Mouse (Mus musculus): Measurements from ENCODE around the gene Fbxl2.
"Not testable (repeated sequence)": the region's sequence is repeated elsewhere in the genome, so short reads cannot be mapped to it uniquely, and the experiment has no call there.

Fbxl2 gene

DNA sequence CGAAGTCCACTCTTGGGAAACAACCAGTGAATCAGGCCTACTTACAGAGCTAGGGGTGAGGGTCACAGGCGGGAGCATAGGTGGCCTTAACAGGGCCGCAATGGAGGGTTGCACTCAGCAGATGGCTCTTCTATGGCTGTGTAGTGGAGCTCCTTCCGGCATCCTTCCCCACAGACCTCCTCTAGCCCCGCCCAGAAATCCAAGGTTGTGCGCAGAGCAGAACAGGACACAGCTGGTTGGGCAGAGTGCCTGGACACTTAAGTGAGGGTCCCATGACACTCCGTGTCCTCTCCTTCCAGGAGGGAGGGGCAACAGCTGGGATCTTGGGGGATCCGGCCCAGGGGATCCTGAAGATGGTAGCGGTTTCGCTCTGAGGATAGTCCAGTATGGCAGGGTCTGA is at the start of gene Fbxl2:
Gene Fbxl2 (minus strand): TSS at position 164 of the 400 bp plus-strand sequence.
- DNase-seq: no peak

- no peak for DNase-seq
Observed at GRCm38 (mm10) chr9:114094854-114095253, 48.9 kb upstream of the Fbxl2 start.

DNA sequence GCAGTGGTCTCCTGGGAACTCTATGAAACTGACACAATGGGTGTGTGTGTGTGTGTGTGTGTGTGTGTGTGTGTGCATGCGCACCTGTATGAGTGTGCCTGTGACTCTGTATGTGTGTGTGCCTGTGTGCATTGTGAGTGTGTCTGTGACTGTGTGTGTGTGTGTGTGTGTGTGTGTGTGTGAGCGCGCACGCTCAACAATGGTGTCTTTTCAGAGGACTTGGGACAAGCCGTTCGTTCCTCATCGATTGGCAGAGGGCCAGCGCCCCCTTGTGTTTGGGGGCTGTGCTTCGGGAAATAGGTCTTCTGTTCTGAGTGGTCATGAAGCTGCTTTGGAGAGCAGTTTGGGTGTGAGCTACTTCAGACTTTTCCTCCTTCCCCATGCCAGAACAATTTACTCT is 46.2 kb upstream of the Fbxl2 start:
- DNase-seq: peak in 1 of 2 experiments; percentile 6

DNA sequence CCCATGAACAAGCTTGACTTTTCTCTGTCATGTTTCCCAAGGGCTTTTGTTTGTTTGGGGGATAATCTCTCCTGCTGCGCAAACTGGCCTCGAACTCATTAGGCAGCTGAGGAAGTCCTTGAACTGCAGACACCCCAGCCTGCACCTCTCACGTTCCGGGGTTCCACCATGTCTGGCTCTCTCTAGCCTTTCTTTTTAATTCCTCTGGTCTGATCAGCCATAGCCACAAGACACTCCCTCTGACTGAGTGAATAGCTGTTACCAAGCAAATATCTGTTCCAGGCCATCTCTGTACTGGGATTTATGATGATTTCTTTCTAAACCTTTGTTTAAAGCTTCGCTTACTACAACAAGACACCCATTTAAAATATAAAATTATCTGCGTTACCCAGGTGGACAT is 42.9 kb upstream of the Fbxl2 start:
- not testable (repeated sequence) for DNase-seq

GRCm38 (mm10) chr9:114087106-114087815 is 41.3 kb upstream of the Fbxl2 start:
- DNase-seq: no peak

- no peak for DNase-seq
Observed at GRCm38 (mm10) chr9:114086422-114086821, 40.4 kb upstream of the Fbxl2 start.

- no peak for DNase-seq
Observed at GRCm38 (mm10) chr9:114073681-114074080, 27.7 kb upstream of the Fbxl2 start.

DNA sequence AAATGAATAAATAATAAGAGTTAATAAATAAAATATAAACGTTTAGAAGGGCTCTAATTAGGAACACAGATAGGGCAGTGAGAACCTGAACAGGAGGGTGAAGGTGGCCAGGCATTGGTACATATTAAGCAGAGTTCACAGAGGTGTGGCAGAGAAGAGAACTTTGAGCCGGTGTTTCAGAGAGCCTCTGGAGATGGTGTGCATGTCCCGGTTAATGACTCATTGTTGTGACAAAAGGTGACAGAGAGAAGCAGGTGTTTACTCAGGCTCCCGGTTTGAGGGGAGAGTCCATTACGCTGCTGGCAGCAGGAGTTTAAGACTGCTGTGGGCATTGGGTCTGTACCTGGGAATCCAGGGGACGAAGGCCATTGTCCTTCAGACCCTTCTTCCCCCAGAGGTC is 23.4 kb upstream of the Fbxl2 start:
- no peak for DNase-seq

GRCm38 (mm10) chr9:114068494-114069053 is 22.6 kb upstream of the Fbxl2 start:
- DNase-seq: no peak

- DNase-seq: no peak
Observed at GRCm38 (mm10) chr9:114057090-114057796, 11.3 kb upstream of the Fbxl2 start, which contains the start of gene Susd5. Gene Susd5, plus strand, starts transcription at chr9:114057140.

- no peak for DNase-seq
Observed at GRCm38 (mm10) chr9:114052866-114053265, 6.9 kb upstream of the Fbxl2 start.

DNA sequence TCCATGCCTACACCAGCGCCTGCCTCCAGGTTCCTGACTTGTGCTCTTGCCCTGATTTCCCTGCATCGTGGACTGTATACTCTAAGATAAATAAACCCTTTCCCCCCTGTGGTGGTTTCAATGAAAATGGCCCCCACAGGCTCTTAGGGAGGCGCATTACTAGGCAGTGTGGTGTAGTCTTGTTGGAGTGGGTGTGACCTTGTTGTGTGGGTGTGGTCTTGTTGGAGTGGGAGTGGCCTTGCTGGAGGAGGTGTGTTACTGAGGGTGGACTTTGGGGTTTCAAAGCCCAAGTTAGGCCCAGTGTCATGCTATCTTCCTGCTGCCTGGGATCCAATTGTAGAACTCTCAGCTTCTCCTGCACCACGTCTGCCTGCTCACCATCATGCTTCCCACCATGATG is 6.0 kb upstream of the Fbxl2 start:
- no peak for DNase-seq

DNA sequence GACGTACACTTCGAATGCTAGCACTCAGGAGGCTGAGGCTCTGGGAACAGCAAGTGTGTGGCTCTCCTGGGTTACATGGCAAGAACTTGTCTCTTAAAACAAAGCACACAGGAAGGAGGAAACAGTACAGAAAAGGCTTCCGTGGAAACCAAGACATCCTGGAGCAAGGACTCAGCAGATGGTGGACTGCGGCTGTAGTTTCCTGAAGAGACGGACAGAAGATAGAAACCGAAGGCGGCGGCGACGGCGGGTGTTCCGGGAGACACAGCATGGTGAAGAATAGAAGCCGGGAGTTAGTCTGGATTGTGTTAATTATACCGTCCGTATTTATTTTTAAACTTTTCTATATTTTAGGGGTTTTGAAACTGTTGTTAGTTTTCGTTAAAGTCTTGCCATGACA is 4.8 kb upstream of the Fbxl2 start:
- no peak for DNase-seq

GRCm38 (mm10) chr9:114050106-114050505 is 4.1 kb upstream of the Fbxl2 start:
- no peak for DNase-seq

DNA sequence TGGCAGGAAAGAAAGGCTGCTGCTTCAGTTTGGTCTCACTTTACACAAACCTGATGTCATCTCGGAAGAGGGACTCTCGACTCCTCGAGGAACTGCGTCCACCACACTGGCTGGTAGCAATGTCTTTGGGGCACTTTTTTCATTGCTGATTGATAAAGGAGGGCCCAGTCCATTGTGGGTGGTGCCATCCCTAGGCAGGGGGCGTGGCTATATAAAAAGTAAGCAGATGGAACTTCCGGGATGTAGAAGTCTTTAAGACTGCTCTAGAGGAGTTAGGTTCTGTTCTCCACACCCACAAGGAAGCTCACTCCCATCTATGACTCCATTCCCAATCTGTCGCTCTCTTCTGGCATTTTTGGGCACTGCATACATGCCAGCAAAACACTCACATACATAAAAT is 685 bp upstream of the Fbxl2 start:
- no peak for DNase-seq

DNA sequence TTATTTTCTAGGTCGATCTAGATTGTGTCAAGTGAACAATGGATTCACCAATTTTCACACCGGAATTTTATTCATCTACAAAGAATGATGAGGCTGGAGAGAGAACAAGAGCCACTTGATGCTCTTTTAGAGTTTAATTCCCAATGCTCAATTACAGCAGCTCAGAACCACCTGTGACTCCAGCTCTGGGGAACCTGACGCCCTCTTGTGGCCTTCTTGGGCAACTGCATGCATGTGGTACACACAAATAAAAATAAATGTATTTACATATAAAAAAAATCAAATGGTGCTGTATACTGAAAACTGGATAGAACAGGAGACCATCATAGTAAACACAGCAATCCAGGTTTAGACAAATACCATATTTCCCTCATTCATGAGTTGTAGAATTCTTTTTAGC is 1.5 kb downstream of the Fbxl2 start:
- DNase-seq: no peak

GRCm38 (mm10) chr9:114042490-114042889 is 3.5 kb downstream of the Fbxl2 start:
- no peak for DNase-seq

DNA sequence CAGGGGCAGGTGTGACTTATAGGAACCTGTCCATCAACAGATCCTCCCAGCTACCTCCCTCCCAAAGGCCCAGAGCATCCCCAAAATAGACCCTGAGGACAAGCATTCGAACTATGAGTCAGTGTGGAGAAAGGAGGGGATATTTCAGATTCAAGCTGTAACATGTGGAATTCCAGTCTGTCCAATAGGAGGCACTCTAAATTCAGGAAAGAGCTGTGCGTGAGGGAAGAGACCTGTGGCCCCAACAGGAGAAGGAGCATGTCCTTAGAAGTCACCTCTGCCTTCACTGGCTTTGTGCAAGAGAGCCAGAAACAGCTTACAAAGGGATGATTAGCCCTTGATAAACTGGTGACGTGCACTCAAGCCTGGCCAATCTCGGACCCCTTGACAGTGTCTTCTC is 5.0 kb downstream of the Fbxl2 start:
- no peak for DNase-seq

- peak; percentile 76 to 85 for DNase-seq
Observed at GRCm38 (mm10) chr9:114026261-114026934, 19.6 kb downstream of the Fbxl2 start.

DNA sequence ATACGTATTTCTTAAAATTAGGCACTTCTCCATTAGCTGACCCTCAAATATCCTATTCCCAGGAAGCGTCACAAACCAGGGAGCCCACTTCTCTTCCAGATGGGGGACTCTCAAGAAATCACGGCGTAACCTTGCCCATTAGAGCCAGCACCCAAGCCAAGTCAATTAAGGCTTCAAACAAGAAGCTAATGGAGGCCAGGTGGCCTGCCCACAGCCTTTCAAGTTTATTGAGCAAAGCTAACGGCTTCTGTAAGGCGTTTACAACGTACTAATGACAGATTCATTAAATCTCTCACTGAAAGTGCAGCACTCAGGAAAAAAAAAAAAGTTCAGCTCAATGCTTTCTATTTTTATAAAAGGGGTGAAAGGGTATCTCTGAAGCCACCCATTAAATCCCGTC is 20.1 kb downstream of the Fbxl2 start:
- no peak for DNase-seq

- DNase-seq: no peak
Observed at GRCm38 (mm10) chr9:114025182-114025581, 20.8 kb downstream of the Fbxl2 start.

- no peak for DNase-seq
Observed at GRCm38 (mm10) chr9:114022141-114022540, 23.9 kb downstream of the Fbxl2 start.

DNA sequence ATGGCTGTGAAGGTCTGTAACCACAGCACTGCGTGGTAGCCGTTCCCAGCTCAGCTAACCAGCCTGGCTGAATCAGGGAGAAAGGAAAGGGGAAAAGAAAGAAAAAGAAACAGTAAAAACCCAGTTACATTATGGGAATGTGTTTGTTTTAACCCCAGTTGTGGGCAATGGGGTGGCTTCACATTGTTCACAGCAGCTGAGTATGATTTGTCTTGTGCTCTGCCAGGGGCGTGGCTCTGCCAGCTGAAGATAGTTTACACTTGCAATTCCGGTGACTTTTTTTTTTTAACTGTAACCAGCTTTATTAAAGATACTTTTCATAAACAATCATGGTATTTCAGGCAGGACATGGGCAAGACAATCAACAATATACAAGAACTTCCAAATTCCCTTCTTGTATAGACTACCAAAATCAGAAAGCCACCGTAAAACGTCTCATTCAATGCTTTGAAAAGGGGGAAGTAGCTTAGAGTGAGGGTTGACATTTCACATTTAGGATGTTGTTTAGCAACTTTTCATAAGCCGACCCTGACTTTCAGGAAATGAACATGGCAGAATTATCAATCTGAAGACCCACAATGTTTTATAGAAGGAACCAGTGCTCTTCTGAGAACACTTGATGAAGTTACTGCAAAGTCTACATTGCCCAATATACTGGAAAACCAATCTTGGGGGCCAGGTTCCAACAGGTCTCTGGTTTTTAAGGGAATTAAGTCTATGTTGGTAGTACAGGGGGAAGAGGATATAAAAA is 26.8 kb downstream of the Fbxl2 start:
- DNase-seq: no peak

Data from thymus, postnatal 36 days (tissue).